Mouse (Mus musculus) lung, adult 2 months (tissue): ENCODE results near the gene Crxos. TPM values are rescaled to one million over a fixed set of nuclear protein-coding genes. Genes with fewer than 3 reads are reported as not detected.
A peak's percentile ranks its signal among the peaks of the same experiment; 100 is the strongest.
"Not testable (repeated sequence)": the region's sequence is repeated elsewhere in the genome, so short reads cannot be mapped to it uniquely, and the experiment has no call there.

ENCODE experiments used
- DNase-seq: peaks from one replicate; pipeline ENCODE4 v3.0.0; 2022
- H3K4me1 ChIP-seq: fragments of 200-500 bp; 2 replicates; pipeline ENCODE4 v1.6.1; 2011; ENCODE audit warnings: low read length; ENCODE audit not compliant: control insufficient read depth, insufficient read depth
- H3K4me3 ChIP-seq: fragments of 200-500 bp; replicated peaks from 2 replicates; pipeline ENCODE3; 2011; ENCODE audit warnings: low read depth, mild to moderate bottlenecking, control low read depth, low read length; ENCODE audit errors: extremely low read depth
- CTCF ChIP-seq: fragments of 200-500 bp; IDR thresholded peaks from 2 replicates; pipeline ENCODE4 v1.5.1; 2011; ENCODE audit warnings: mild to moderate bottlenecking, low read length, control low read depth; ENCODE audit not compliant: insufficient read depth
- POLR2A ChIP-seq: fragments of 200-500 bp; IDR thresholded peaks from 2 replicates; pipeline ENCODE4 v1.6.1; 2011; ENCODE audit warnings: low read depth, mild to moderate bottlenecking, control low read depth, low read length, borderline replicate concordance; ENCODE audit errors: extremely low read depth
- WGBS: fragments of 180-500 bp; shearing (Covaris S2); methylation state at CpG from one replicate; pipeline ENCODE4 v1.1.7; 2018; 5-methylcytosine and 5-hydroxymethylcytosine counted together
- polyA plus RNA-seq: library from polyadenylated mRNA; depleted of rRNA; stranded (reverse); fragments of >200 nt; gene quantifications from 2 replicates; pipeline ENCODE4 v1.2.3, GENCODE M21; 2012

Gene Crxos
- polyA plus RNA-seq, 1 experiment, result not detected

DNA sequence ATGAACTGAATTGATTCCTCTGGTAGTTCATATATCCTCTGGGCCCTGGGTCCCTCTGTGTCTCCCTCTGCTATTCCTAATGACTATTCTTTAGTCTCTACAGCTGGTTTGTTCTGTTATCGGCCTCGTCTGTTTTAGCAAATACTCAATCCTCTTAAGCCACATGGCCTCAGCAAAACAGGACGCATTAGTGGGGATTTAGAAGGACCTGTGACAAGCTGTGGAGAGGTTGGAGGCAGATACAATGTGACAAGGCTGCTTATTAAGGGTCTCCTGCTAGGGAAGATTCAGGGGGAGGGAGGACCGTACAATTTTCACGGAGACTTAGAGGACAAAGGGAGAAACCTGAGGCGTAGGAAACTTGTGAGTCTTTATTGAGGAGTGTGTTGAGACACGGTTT, 23.4 kb downstream of the Crxos start:
- Histone ChIP-seq H3K4me3 (no peak overlapping the region), H3K4me1 (no peaks in the 10 kb centered on the region)
- WGBS, result 70% methylated on average over 7 of the region's 7 CpGs
- TF ChIP-seq POLR2A (no peak), CTCF (no peak)
- DNase-seq, result no peak

DNA sequence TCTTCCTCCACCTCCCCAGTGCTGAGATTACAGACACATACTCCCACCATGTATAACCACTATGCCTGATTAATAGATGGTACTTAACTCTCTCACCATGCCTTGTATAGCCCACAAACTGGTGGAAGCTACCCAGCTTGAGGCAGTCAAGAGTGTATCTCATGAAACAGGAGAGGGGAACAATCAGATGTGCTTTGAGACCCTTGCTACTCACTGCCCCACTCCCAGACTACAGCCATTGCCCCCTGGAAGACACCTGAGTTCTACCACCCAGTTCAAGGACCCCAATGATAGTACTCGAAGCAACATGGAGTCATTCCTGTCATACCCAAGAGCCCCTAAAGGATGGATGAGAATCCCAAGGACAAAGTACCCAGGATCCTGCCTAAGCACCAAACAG, 24.2 kb downstream of the Crxos start:
- TF ChIP-seq CTCF (no peak), POLR2A (no peak)
- no peak for DNase-seq
- Histone ChIP-seq H3K4me1 (no peaks in the 10 kb centered on the region), H3K4me3 (no peak overlapping the region)
- 69% methylated on average over 1 of the region's 1 CpGs for WGBS

DNA sequence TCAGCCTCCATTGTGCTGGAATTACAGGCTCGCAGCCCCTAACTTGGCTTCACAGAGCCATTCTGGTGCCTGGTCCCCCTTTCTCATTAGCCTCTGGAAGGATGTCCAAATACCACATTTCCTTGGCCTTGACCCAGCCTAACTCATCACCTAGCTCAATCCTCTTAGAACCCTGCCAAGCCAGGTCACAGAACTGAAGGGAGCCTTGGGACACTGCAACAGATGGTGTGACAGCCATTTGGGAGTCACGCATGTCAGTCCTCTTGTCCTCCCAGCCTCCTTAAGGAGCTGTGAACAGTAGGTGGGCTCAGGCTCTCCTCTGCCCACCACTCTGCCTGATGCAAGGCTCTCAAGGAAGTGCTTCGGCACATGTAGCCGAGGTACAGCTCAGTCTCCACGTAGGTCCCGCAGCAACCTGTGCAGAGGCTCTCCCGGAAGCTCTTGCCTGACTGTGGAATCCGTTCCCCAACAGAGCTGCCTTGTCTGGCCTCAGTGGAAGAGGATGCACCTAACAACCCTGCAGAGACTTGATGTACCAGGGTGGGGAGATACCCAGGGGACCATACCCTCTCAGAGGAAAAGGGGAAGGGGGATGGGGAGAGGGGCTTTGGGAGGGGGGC, 25.7 kb downstream of the Crxos start:
- TF ChIP-seq POLR2A (no peak), CTCF (no peak)
- no peak for DNase-seq
- 63% methylated on average over 8 of the region's 8 CpGs for WGBS
- no peak overlapping the region for H3K4me3 ChIP-seq
- H3K4me1 ChIP-seq, result no peaks in the 10 kb centered on the region

DNA sequence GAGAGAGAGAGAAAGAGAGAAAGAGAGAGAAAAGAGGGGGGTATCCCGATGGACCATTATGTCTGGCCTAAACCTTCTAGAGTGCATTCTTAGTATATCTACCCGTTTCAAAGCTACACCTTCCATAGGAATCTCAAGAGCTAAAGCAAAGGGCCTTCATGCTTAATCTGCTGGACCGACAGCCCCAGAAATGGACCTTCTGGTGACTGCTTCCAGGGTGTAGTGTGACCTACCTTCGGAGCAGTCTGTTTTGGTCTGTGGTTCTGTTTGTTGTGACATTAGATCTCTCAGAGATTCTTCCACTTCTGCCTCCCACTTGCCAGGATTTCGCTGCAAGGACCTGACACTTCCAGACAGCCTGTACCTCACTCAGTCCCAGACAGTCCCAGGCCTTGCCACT, 28.1 kb downstream of the Crxos start:
- TF ChIP-seq POLR2A (no peak), CTCF (no peak)
- WGBS, result 75% methylated on average over 5 of the region's 5 CpGs
- Histone ChIP-seq H3K4me1 (no peaks in the 10 kb centered on the region), H3K4me3 (no peak overlapping the region)
- DNase-seq, result no peak

DNA sequence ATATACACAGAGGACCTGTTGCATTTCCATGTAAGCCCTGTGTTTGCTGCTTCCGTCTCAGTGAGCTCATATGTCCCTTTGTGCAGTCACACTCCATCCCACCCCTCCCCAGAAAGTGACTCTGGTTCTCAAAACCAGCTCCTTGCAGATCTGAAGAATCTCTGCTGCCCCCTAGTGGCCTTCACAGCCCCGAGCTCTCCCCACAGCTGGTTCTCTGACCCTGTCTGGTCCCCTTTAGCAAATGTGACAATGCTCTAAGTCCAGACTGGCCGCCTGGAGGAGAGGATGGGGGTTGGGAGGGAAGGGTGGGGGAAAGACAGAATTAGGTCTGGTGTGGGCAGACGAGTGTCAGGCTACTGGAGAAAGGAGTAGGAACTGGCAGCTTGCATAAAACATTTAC, 29.8 kb downstream of the Crxos start:
- peak; percentile 55 for DNase-seq
- WGBS, result 0% methylated on average over 4 of the region's 4 CpGs

DNA sequence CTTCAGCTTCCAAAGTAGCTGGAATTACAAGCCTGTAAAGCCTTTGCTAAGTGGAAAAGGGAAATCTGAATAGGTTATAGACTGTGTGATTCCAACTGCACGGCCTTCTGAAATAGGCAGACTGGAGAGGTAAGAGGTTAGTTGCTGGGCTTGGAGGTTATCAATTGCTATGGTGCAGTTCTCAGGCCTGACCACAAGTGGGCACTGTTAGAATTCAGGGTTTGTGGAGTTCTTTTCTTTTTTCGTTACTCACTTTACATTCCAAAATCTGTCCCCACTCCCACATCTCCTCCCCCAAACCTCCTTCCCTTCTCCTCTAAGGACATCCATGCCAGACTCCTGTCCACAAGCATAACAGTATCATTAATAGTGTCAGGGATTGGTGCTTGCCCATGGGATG, 31.8 kb downstream of the Crxos start:
- peak; percentile 39; the same call in 1 of the 2 replicates for TF ChIP-seq CTCF
- no peak for TF ChIP-seq POLR2A

More for the DNA sequence above, 29.8 kb downstream of the Crxos start:
- H3K4me1 ChIP-seq, result no peaks in the 10 kb centered on the region
- TF ChIP-seq CTCF, result peak; percentile 74
- TF ChIP-seq POLR2A, result no peak
- no peak overlapping the region for H3K4me3 ChIP-seq

DNA sequence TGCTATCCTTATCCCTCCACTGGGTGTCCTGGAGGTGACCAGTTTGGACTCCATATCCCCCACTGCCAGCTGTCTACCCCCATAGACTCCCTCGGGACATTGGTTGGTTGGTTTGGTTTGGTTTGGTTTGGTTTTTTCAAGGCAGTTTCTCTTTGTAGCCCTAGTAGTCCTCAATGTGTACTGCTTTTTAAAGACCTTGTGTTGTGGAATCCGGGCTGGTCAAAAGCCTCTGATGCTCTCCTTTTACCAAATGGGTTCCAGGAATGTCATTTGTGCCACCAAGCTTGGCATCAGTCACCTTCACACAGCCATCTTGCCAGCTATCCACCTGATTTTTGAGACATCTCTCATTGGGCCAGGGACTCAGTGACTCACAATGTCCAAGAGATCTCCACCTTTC, 32.3 kb downstream of the Crxos start:
- H3K4me1 ChIP-seq, result no peaks in the 10 kb centered on the region
- TF ChIP-seq CTCF, result no peak
- no peak for TF ChIP-seq POLR2A
- H3K4me3 ChIP-seq, result no peak overlapping the region
- no peak for DNase-seq
- WGBS, result 89% methylated on average over 2 of the region's 2 CpGs

More for the DNA sequence above, 31.8 kb downstream of the Crxos start:
- H3K4me3 ChIP-seq, result no peak overlapping the region
- peak; percentile 33 for DNase-seq
- WGBS, result 16% methylated on average over 2 of the region's 2 CpGs
- no peaks in the 10 kb centered on the region for H3K4me1 ChIP-seq

DNA sequence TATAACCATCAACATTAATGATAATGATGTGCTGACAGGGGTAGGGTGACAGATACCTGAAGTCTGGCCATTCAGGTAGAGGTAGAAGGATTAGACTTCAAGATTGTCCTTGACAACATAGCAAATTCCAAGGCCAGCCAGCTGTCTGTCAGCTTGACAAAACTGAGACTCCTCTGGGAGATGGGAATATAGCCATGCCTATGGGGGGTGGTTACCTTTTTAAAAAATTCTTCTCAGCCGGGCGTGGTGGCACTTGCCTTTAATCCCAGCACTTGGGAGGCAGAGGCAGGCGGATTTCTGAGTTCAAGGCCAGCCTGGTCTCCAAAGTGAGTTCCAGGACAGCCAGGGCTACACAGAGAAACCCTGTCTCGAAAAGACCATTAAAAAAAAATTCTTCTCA, 33.3 kb downstream of the Crxos start:
- not testable (repeated sequence) for H3K4me3 ChIP-seq, DNase-seq, H3K4me1 ChIP-seq
- WGBS, result 93% methylated on average over 4 of the region's 4 CpGs

DNA sequence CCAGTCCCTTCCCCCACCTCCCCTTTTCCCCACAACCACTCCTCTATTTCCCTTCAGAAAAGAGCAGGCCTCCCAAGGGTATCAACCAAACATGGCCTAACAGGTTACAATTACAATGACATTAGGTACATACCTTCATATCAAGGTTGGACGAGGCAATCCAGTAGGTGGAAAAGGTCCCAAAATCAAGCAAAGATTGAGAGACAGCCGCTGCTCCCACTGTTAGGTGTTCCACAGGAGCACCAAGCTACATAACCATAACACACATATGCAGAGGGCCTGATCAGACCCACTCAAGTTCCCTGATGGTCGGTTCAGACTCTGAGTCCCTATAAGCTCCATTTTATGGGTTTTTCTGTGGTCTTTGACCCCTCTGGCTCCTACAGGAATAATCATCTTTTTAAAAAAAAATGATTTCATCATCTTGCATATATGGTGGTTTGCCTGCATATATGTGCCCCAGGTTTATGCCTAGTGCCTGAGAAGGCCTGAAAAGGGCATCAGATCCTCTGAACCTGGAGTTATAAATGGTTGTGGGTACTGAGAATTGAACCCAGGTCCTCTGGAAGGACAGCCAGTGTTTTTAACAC, 33.8 kb downstream of the Crxos start:
- TF ChIP-seq CTCF (no peak), POLR2A (no peak)
- Histone ChIP-seq H3K4me1 (no peaks in the 10 kb centered on the region), H3K4me3 (no peak overlapping the region)
- 84% methylated on average over 3 of the region's 3 CpGs for WGBS
- DNase-seq, result no peak

DNA sequence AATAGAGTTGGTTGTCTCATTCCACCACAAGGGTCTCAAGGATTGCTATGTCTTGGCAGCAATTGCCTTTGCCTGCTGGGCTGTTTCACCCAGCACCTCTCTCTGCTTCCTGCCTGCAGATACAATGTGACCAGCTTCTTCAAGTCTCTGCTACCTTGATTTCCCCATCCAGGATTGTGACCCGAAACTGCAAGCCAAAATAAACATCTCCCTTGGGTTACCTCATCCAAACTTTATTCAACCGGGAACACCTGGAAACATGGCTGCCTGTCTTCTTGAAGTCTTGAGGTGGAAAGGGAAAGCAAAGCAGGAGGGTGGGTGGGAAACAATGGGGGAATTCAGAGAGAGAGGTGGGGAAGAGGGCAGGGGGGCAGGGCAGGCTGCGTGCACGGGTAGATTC, 34.6 kb downstream of the Crxos start:
- H3K4me3 ChIP-seq, result no peak overlapping the region
- WGBS, result 65% methylated on average over 4 of the region's 4 CpGs
- TF ChIP-seq POLR2A, result no peak
- no peak for TF ChIP-seq CTCF
- no peak for DNase-seq
- no peaks in the 10 kb centered on the region for H3K4me1 ChIP-seq

DNA sequence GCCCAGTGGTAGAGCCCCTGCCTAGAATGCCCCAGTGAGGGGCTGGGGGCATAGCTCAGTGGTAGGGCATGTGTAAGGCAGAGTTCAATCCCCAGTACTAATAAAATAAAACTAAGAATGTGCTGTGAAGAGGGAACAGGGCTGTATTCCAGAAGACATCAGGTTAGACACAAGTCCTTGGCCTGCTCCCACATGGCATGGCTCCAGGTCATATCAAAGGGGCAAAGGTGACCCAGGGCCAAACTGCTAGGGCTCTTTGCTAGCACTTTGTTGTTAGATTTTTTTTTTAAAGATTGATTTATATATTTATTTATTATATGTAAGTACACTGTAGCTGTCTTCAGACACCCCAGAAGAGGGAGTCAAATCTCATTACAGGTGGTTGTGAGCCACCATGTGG, 36.0 kb downstream of the Crxos start:
- no peak for TF ChIP-seq CTCF
- no peak for TF ChIP-seq POLR2A
- H3K4me1 ChIP-seq, result no peaks in the 10 kb centered on the region
- DNase-seq, result no peak
- no peak overlapping the region for H3K4me3 ChIP-seq
